Mouse (Mus musculus) urinary bladder, postnatal 4 days (tissue): Measurements from ENCODE around the gene Tecta.

Experiments
- DNase-seq, 2 experiments: peaks; one replicate each; pipeline ENCODE4 v3.0.0; 2021 to 2022; ENCODE audit warnings: low spot score in 2 of 2

Tecta gene

DNA sequence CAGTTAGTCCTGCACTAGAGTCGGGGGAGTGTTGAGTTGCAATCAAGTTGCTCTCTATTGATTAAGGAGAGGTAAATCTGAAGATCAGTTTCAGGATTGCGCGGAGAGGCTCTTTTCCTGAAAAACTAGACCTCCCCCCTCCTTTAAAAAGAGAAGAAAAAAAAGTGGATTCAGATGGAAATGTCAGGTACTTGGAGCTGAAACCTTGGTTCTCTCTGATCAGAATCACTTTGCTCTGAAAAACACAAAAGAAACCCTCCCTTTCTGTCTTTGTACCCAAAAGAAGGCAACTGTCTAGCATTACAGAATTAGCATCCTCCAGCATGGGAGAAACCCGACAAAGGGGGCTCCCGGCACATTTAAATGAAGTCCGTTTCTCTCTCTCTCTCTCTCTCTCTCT, at the start of gene Tecta:
Gene Tecta, minus strand, starts transcription at position 101 of the 400 bp plus-strand sequence.
- no peak for DNase-seq

DNA sequence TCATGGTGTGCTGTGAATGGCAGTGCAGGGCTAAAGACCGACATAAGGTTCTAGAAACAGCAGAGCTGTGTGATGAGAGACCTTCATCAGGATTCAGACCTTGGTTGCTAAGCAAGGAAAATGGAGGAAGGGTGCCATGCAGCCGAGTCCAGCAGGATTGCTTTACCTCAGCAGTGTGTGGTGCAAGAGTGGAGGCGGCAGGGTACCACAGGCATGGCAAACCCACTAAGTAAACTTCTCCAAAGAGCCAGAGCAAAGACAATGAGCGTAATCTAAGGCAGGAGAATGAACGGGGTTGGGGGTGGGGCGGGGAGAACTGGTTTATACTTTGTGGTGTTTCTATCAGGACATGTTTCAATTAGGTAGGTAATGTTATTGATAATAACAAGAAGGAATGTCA, 49.3 kb upstream of the Tecta start:
- DNase-seq = no peak

DNA sequence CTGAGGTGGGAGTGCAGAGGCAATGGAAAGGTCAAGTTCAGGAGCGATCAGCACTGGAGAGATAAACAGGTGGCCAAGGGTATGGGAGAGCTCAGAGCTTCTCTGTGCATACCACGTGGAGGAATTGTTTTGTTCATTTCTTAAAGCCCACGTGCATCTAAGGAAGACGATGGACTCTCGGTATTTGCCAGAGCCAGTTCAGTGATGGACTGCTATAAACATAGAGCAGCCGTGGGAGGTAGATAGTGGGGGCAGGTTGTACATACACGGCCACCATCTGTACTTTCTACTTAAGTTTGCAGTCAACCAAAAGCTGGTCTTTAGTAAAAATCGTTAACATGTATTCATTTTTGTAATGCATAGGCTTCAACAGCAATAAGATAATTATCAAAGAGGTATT, 42.4 kb upstream of the Tecta start:
- DNase-seq = no peak

GRCm38 (mm10) chr9:42441234-42441633, 41.5 kb upstream of the Tecta start:
- no peak for DNase-seq

- DNase-seq = no peak
Observed at GRCm38 (mm10) chr9:42439446-42439845, 39.7 kb upstream of the Tecta start.

DNA sequence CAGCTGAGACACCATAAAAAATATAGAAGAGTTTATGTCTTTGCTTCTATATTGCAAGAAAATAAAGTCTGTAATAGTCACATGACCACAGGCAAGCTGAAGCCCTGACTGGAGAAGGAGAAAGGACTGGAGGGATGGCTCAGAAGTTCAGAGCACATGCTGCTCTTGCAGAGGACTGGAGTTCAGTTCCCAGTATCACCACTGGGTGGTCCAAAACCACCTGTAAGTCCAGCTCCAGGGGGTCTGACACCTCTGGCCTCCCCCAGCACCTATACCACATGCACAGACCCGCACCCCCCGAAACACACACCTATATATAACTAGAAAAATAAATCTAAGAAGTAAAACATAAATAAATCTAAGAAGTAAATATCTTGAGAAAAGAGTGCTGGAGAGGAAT, 32.4 kb upstream of the Tecta start:
- no peak for DNase-seq

GRCm38 (mm10) chr9:42431606-42432005, 31.9 kb upstream of the Tecta start:
- DNase-seq = no peak

GRCm38 (mm10) chr9:42428060-42428924, 28.6 kb upstream of the Tecta start:
- no peak for DNase-seq

GRCm38 (mm10) chr9:42426661-42427358, 27.1 kb upstream of the Tecta start:
- DNase-seq = no peak

- no peak for DNase-seq
Observed at GRCm38 (mm10) chr9:42423649-42424048, 23.9 kb upstream of the Tecta start.

- no peak for DNase-seq
Observed at GRCm38 (mm10) chr9:42419687-42420086, 20.0 kb upstream of the Tecta start.

- no peak for DNase-seq
Observed at GRCm38 (mm10) chr9:42418786-42419185, 19.1 kb upstream of the Tecta start.

GRCm38 (mm10) chr9:42417352-42417952, 17.7 kb upstream of the Tecta start:
- no peak for DNase-seq

- DNase-seq = no peak
Observed at GRCm38 (mm10) chr9:42415184-42415583, 15.5 kb upstream of the Tecta start.

GRCm38 (mm10) chr9:42413345-42413744, 13.6 kb upstream of the Tecta start:
- no peak for DNase-seq

DNA sequence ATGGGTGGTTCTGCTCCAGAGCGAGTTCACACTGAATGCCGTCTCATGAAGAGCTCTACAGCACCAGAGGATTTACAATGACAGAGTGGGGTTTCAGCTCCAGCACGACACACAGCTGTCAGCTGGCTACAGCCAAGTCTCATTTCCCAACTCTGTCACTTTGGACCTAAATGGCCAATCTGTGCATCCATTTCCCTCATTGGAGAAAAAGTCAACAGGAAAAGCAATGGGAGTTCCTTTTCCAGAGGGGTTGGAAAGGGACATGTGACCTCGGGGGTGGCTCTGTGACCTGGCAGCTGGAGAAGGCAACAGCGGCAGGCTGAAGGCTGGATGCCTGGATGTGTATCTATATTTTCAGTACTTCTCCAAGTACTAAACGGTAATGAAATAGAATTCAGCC, 11.6 kb upstream of the Tecta start:
- no peak for DNase-seq

GRCm38 (mm10) chr9:42405736-42406135, 6.0 kb upstream of the Tecta start:
- no peak for DNase-seq

DNA sequence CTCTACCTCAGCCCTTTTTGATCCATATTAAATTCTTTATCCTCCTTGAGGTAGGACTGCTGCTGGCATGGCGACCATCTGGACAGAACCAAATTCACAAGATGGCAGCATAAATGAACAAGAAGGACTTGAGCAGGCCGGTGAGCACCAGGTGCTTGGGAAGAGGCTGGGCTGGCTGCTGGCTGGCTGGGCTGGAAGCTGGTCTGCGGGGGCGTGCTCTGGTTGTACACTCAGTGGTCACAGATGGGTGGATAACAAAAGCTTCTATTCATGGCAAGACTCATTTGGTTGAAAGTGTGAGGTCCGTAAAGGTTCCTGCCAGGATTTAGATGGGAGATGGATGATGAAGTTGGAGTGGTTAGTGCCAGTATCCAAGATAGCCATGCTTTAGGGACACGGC, 1.8 kb upstream of the Tecta start:
- DNase-seq = no peak

- no peak for DNase-seq
Observed at GRCm38 (mm10) chr9:42396141-42396540, 3.6 kb downstream of the Tecta start.

DNA sequence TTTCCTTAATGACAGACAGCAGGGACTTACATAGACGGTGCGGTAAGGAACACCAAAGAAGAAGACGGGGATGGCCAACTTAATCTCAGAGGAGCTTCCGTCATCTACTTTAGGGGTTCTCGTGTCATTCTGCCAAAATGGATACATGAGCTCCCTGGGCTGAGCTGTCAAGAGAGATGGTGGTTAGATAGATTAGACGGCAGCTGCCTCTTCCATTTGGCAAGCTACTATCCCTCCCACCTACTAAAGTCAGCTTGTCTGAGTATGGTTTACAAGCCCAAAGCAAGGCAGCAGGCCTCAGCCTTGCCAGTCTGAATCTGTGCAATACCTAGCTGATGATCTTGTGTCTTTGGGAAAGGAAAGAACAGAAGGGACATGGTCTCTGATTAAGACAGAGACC, 4.8 kb downstream of the Tecta start:
- no peak for DNase-seq

GRCm38 (mm10) chr9:42394321-42394720, 5.4 kb downstream of the Tecta start:
- no peak for DNase-seq

GRCm38 (mm10) chr9:42392927-42393326, 6.8 kb downstream of the Tecta start:
- no peak for DNase-seq

GRCm38 (mm10) chr9:42388490-42388889, 11.2 kb downstream of the Tecta start:
- DNase-seq = no peak
